Mouse (Mus musculus) lung, embryonic 15.5 days (tissue): Measurements from ENCODE around the gene Rab42. TPM values are rescaled to one million over a fixed set of nuclear protein-coding genes. Genes with fewer than 3 reads are reported as not detected.
A peak's percentile ranks its signal among the peaks of the same experiment; 100 is the strongest.
"Not testable (repeated sequence)": the region's sequence is repeated elsewhere in the genome, so short reads cannot be mapped to it uniquely, and the experiment has no call there.

Source experiments
- ATAC-seq: fragments of 200-750 bp; cut with Nextera tagmentation; 2 replicates; pipeline ENCODE4 v1.8.0; 2017; ENCODE audit warnings: moderate number of reproducible peaks, borderline replicate concordance; ENCODE audit not compliant: low FRiP score, low TSS enrichment; ENCODE audit errors: extremely low read depth
- H3K27ac ChIP-seq: fragments of 300-500 bp; sonication (generic); 2 replicates; pipeline ENCODE4 v1.5.1; 2015; ENCODE audit warnings: moderate library complexity, mild to moderate bottlenecking, inconsistent platforms
- H3K27me3 ChIP-seq: fragments of 300-500 bp; sonication (generic); 2 replicates; pipeline ENCODE4 v1.6.1; 2015; ENCODE audit warnings: inconsistent platforms
- H3K36me3 ChIP-seq: fragments of 300-500 bp; sonication (generic); 2 replicates; pipeline ENCODE4 v1.6.1; 2015; ENCODE audit warnings: inconsistent platforms
- H3K4me1 ChIP-seq: fragments of 300-500 bp; sonication (generic); 2 replicates; pipeline ENCODE4 v1.6.1; 2015; ENCODE audit warnings: inconsistent platforms
- H3K4me2 ChIP-seq: fragments of 300-500 bp; sonication (generic); 2 replicates; pipeline ENCODE4 v1.6.1; 2015; ENCODE audit warnings: inconsistent platforms, mild to moderate bottlenecking, moderate library complexity
- H3K4me3 ChIP-seq: fragments of 300-500 bp; sonication (generic); 2 replicates; pipeline ENCODE4 v1.5.1; 2015; ENCODE audit warnings: mild to moderate bottlenecking, inconsistent platforms
- H3K9ac ChIP-seq: fragments of 300-500 bp; sonication (generic); 2 replicates; pipeline ENCODE4 v1.6.1; 2015; ENCODE audit warnings: inconsistent platforms
- H3K9me3 ChIP-seq: fragments of 300-500 bp; sonication (generic); 2 replicates; pipeline ENCODE4 v1.6.1; 2016; ENCODE audit warnings: inconsistent platforms
- WGBS: fragments of 180-500 bp; shearing (Covaris S2); methylation state at CpG from one replicate; pipeline ENCODE4 v1.1.7; 2015; 5-methylcytosine and 5-hydroxymethylcytosine counted together
- polyA plus RNA-seq: library from polyadenylated mRNA; unstranded; fragments of >200 nt; fragmentation: Nextera tagmentation; extraction: Ambion mirVana; gene quantifications from 2 replicates; pipeline ENCODE4 v1.2.1, GENCODE M21; 2015

Gene Rab42
- polyA plus RNA-seq, 1 experiment from 2014 or later: 2.5 TPM

GRCm38 (mm10) chr4:132293682-132294240, 9.4 kb downstream of the Rab42 start:
- Histone ChIP-seq H3K36me3 (peaks cover 17% of the 10 kb centered on the region), H3K4me1 (no peaks in the 10 kb centered on the region), H3K9me3 (no peaks in the 10 kb centered on the region), H3K27ac (no peak overlapping the region), H3K4me2 (no peak overlapping the region), H3K9ac (no peak overlapping the region), H3K4me3 (no peak overlapping the region), H3K27me3 (no peaks in the 10 kb centered on the region)
- ATAC-seq: no peak
- 70% methylated on average over 7 of the region's 7 CpGs for WGBS

- Histone ChIP-seq H3K4me1 (no peaks in the 10 kb centered on the region), H3K4me3 (no peak overlapping the region), H3K27me3 (no peaks in the 10 kb centered on the region), H3K9me3 (no peaks in the 10 kb centered on the region), H3K4me2 (no peak overlapping the region), H3K36me3 (peaks cover 17% of the 10 kb centered on the region), H3K9ac (no peak overlapping the region), H3K27ac (no peak overlapping the region)
- ATAC-seq: no peak
- WGBS: 41% methylated on average over 4 of the region's 4 CpGs
Measured at GRCm38 (mm10) chr4:132292988-132293387, 10.2 kb downstream of the Rab42 start.

- 85% methylated on average over 12 of the region's 12 CpGs for WGBS
- no peak for ATAC-seq
Measured at GRCm38 (mm10) chr4:132291624-132292335, 11.4 kb downstream of the Rab42 start.

GRCm38 (mm10) chr4:132291056-132291455, 12.1 kb downstream of the Rab42 start:
- Histone ChIP-seq H3K27me3 (no peaks in the 10 kb centered on the region), H3K9me3 (no peaks in the 10 kb centered on the region), H3K36me3 (peaks cover 25% of the 10 kb centered on the region), H3K4me3 (no peak overlapping the region), H3K4me1 (no peaks in the 10 kb centered on the region), H3K4me2 (no peak overlapping the region), H3K27ac (no peak overlapping the region), H3K9ac (no peak overlapping the region)
- no peak for ATAC-seq
- WGBS: 95% methylated on average over 4 of the region's 4 CpGs

More at GRCm38 (mm10) chr4:132291624-132292335, 11.4 kb downstream of the Rab42 start:
- Histone ChIP-seq H3K4me3 (no peak overlapping the region), H3K9ac (no peak overlapping the region), H3K4me2 (no peak overlapping the region), H3K4me1 (no peaks in the 10 kb centered on the region), H3K36me3 (peaks cover 21% of the 10 kb centered on the region), H3K27ac (no peak overlapping the region), H3K27me3 (no peaks in the 10 kb centered on the region), H3K9me3 (no peaks in the 10 kb centered on the region)

- peaks cover 42% of the 10 kb centered on the region for H3K36me3 ChIP-seq
- not testable (repeated sequence) for H3K9ac ChIP-seq, H3K4me3 ChIP-seq, ATAC-seq, H3K9me3 ChIP-seq, H3K4me2 ChIP-seq, H3K27ac ChIP-seq, H3K27me3 ChIP-seq, H3K4me1 ChIP-seq
- 74% methylated on average over 4 of the region's 5 CpGs for WGBS
Measured at GRCm38 (mm10) chr4:132288840-132289239, 14.3 kb downstream of the Rab42 start.

GRCm38 (mm10) chr4:132275949-132276348, 27.2 kb downstream of the Rab42 start:
- ATAC-seq: no peak
- Histone ChIP-seq H3K27me3 (no peaks in the 10 kb centered on the region), H3K4me2 (no peak overlapping the region), H3K9me3 (no peaks in the 10 kb centered on the region), H3K9ac (no peak overlapping the region; the same call in 1 of the 2 replicates), H3K27ac (no peak overlapping the region), H3K36me3 (no peaks in the 10 kb centered on the region), H3K4me3 (no peak overlapping the region), H3K4me1 (peaks cover 14% of the 10 kb centered on the region; the same call in 1 of the 2 replicates)
- 65% methylated on average over 3 of the region's 3 CpGs for WGBS

- peak; percentile 88 for ATAC-seq
Measured at GRCm38 (mm10) chr4:132274156-132274862, 28.9 kb downstream of the Rab42 start, which contains the start of gene Taf12. Gene Taf12 (plus strand): TSS chr4:132274375.

GRCm38 (mm10) chr4:132273166-132273565, 30.0 kb downstream of the Rab42 start:
- 40% methylated on average over 2 of the region's 2 CpGs for WGBS
- Histone ChIP-seq H3K4me2 (peak overlapping the region; percentile 69), H3K27me3 (no peaks in the 10 kb centered on the region), H3K9ac (peak overlapping the region; percentile 77), H3K36me3 (no peaks in the 10 kb centered on the region), H3K4me3 (peak overlapping the region; percentile 62), H3K9me3 (no peaks in the 10 kb centered on the region), H3K27ac (peak overlapping the region; percentile 91; the same call in 1 of the 2 replicates), H3K4me1 (peaks cover 18% of the 10 kb centered on the region)
- ATAC-seq: no peak

More at GRCm38 (mm10) chr4:132274156-132274862, 28.9 kb downstream of the Rab42 start, which contains the start of gene Taf12:
- WGBS: under 1% methylated on average over 48 of the region's 48 CpGs
- H3K4me2 ChIP-seq: peak within 1 kb of the TSS; percentile 69
- H3K4me1 ChIP-seq: peaks cover 18% of the 10 kb centered on the region
- H3K27me3 ChIP-seq: no peaks in the 10 kb centered on the region
- H3K4me3 ChIP-seq: peak within 1 kb of the TSS; percentile 62
- H3K9me3 ChIP-seq: no peaks in the 10 kb centered on the region
- H3K27ac ChIP-seq: peak within 1 kb of the TSS; percentile 91
- peak within 1 kb of the TSS; percentile 77 for H3K9ac ChIP-seq
- no peaks in the 10 kb centered on the region for H3K36me3 ChIP-seq

GRCm38 (mm10) chr4:132269740-132270560, 33.2 kb downstream of the Rab42 start:
- WGBS: under 1% methylated on average over 35 of the region's 35 CpGs
- Histone ChIP-seq H3K36me3 (no peaks in the 10 kb centered on the region), H3K4me1 (peaks cover 12% of the 10 kb centered on the region), H3K27me3 (no peaks in the 10 kb centered on the region), H3K4me3 (peak overlapping the region; percentile 37), H3K4me2 (peak overlapping the region; percentile 72), H3K9me3 (no peaks in the 10 kb centered on the region), H3K27ac (peak overlapping the region; percentile 92), H3K9ac (peak overlapping the region; percentile 51)
- ATAC-seq: peak; percentile 77

- WGBS: 5% methylated on average over 6 of the region's 6 CpGs
- Histone ChIP-seq H3K27me3 (no peaks in the 10 kb centered on the region), H3K27ac (peak overlapping the region; percentile 92), H3K4me1 (peaks cover 12% of the 10 kb centered on the region), H3K36me3 (no peaks in the 10 kb centered on the region), H3K4me3 (no peak overlapping the region), H3K9ac (no peak overlapping the region), H3K9me3 (no peaks in the 10 kb centered on the region), H3K4me2 (no peak overlapping the region)
- no peak; the same call in 1 of the 2 replicates for ATAC-seq
Measured at GRCm38 (mm10) chr4:132268871-132269739, 34.1 kb downstream of the Rab42 start.
